Mouse (Mus musculus) heart, embryonic 16.5 days (tissue): Measurements from ENCODE around the gene Baiap3. TPM values are rescaled to one million over a fixed set of nuclear protein-coding genes. Genes with fewer than 3 reads are reported as not detected.
"Not testable (repeated sequence)": the region's sequence is repeated elsewhere in the genome, so short reads cannot be mapped to it uniquely, and the experiment has no call there.

Experiments
- ATAC-seq: fragments of 200-750 bp; cut with Nextera tagmentation; replicated peaks from 2 replicates; pipeline ENCODE4 v1.8.0; 2017; ENCODE audit warnings: moderate number of reproducible peaks; ENCODE audit not compliant: insufficient read depth, low FRiP score; ENCODE audit errors: extremely low read depth
- H3K27ac ChIP-seq: fragments of 300-500 bp; sonication (generic); 2 replicates; pipeline ENCODE4 v1.5.1; 2014; ENCODE audit warnings: mild to moderate bottlenecking, low read length, control low read depth, moderate library complexity
- H3K27me3 ChIP-seq: fragments of 300-500 bp; sonication (generic); 2 replicates; pipeline ENCODE4 v1.6.1; 2014; ENCODE audit warnings: low read length, mixed read lengths; ENCODE audit not compliant: control insufficient read depth, insufficient read depth
- H3K36me3 ChIP-seq: fragments of 300-500 bp; sonication (generic); 2 replicates; pipeline ENCODE4 v1.6.1; 2014; ENCODE audit not compliant: control insufficient read depth, insufficient read depth
- H3K4me1 ChIP-seq: fragments of 300-500 bp; sonication (generic); 2 replicates; pipeline ENCODE4 v1.6.1; 2014; ENCODE audit warnings: low read length, mixed read lengths; ENCODE audit not compliant: control insufficient read depth, insufficient read depth
- H3K4me2 ChIP-seq: fragments of 300-500 bp; sonication (generic); 2 replicates; pipeline ENCODE4 v1.6.1; 2014; ENCODE audit warnings: low read depth, mild to moderate bottlenecking, control low read depth, low read length
- H3K4me3 ChIP-seq: fragments of 300-500 bp; sonication (generic); 2 replicates; pipeline ENCODE4 v1.5.1; 2014; ENCODE audit warnings: mild to moderate bottlenecking, control low read depth, low read length
- H3K9ac ChIP-seq: fragments of 300-500 bp; sonication (generic); 2 replicates; pipeline ENCODE4 v1.6.1; 2014; ENCODE audit warnings: low read length, control low read depth
- H3K9me3 ChIP-seq: fragments of 300-500 bp; sonication (generic); replicated peaks from 2 replicates; pipeline ENCODE4 v1.6.1; 2016; ENCODE audit warnings: low read length; ENCODE audit not compliant: control insufficient read depth
- WGBS: fragments of 180-500 bp; shearing (Covaris S2); extraction: QIAGEN DNeasy Blood & Tissue Kit; methylation state at CpG from one replicate; pipeline ENCODE4 v1.1.7; 2014; 5-methylcytosine and 5-hydroxymethylcytosine counted together
- polyA plus RNA-seq: library from polyadenylated mRNA; unstranded; fragments of >200 nt; fragmentation: Nextera tagmentation; extraction: Ambion mirVana; gene quantifications from 2 replicates; pipeline ENCODE4 v1.2.1, GENCODE M21; 2015

The Baiap3 gene
- polyA plus RNA-seq, 1 experiment from 2014 or later = 2.5 TPM

DNA sequence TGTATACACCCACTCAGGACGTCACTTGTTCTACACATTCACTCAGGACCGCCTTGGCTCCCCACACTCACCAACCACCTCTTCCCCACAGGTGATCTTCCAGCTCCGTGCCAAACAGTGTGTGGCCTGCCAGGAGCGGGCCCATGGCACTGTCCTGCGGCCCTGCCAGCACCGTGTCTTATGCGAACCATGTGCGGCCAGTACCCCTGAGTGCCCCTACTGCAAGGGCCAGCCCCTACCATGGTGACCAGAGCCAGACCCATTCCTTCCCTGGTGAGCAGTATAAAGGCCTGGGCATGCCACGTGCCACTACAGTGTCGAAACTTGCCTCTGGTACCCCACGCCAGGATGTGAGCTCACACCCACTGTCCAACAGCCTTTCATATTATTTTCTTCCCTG is 24.5 kb downstream of the Baiap3 start:
- peaks cover 27% of the 10 kb centered on the region for H3K36me3 ChIP-seq
- 0 out of 2 replicates have a peak, but pooled peaks have one; percentile 12 for ATAC-seq

DNA sequence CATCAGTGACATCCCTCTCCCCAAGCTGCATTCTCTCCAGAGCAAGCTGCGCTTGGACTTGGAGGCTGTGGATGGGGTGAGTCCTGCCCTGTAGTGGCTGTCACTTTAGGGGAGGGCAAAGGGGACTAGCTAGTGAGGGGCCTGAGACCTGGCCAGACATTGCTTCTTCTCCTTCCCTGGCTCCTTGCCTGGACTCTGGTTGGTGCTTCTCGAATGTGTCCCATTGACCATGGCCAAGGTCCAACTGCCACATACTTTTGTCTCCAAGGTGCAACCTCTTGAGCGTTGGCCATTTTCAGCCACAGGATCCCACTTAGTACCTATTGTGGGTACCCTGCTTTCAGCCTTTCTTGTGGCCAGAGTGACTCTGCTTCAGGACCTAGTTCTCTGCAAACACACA is 25.5 kb downstream of the Baiap3 start:
- Histone ChIP-seq H3K9me3 (no peaks in the 10 kb centered on the region), H3K36me3 (peaks cover 25% of the 10 kb centered on the region), H3K9ac (no peak overlapping the region), H3K27me3 (no peaks in the 10 kb centered on the region), H3K4me1 (no peaks in the 10 kb centered on the region), H3K27ac (no peak overlapping the region), H3K4me2 (no peak overlapping the region), H3K4me3 (no peak overlapping the region)
- WGBS = 82% methylated on average over 3 of the region's 3 CpGs
- ATAC-seq = no peak

More for the DNA sequence above, 24.5 kb downstream of the Baiap3 start:
- H3K27ac ChIP-seq, H3K9me3 ChIP-seq, H3K27me3 ChIP-seq, H3K4me3 ChIP-seq, H3K4me1 ChIP-seq, H3K4me2 ChIP-seq, H3K9ac ChIP-seq: not testable (repeated sequence)
- 94% methylated on average over 5 of the region's 11 CpGs for WGBS

DNA sequence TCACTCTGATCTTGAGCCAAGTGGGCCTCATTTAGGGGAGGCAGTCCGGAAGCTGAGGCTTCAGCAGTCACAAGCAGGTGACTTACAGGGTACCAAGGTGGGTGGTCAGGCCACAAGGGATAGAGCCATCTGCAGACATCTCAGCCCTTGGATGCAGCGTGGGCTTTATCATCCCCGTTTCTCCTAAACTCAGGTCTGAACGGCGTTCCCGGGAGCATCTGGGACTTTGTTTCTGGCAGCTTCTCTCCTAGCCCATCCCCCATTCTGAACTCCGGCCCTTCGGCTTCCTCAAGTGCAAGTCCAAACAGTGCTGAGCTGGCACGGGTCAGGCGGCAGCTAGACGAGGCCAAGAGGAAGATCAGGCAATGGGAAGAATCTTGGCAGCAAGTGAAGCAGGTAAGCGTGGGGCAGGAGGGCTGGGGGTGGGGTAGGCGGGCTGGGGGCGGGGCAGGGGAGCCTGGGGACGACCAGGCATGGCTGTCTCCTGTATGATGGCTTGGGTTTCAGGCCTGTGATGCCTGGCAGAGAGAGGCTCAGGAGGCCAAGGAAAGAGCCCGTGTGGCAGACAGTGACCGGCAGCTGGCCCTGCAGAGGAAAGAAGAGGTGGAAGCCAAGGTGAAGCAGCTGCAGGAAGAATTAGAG is 26.0 kb downstream of the Baiap3 start:
- H3K4me1 ChIP-seq, H3K4me3 ChIP-seq, H3K4me2 ChIP-seq, H3K27me3 ChIP-seq, H3K27ac ChIP-seq, H3K9me3 ChIP-seq, H3K9ac ChIP-seq: not testable (repeated sequence)
- 69% methylated on average over 15 of the region's 17 CpGs for WGBS
- ATAC-seq = peak; percentile 62; the same call in 1 of the 2 replicates
- peaks cover 20% of the 10 kb centered on the region for H3K36me3 ChIP-seq

DNA sequence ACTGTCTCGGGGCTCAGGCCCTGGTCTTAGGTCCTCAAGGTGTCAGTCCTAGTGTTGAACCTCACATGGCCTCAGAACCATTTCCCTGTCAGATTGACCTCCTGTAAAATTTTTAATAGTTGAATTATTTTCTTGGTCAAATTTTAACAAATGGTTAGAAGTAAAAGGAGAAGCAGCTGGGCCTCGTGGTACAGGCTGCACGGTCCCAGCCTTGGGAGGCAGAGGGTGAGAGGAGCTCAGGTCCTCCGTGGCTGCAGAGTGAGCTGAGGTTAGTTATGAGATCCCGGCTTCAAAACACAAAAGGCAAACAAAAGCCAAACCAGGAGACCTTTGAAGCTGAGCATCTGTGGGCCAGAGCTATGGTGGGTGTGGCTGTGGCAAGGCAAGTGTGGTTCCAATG is 28.2 kb downstream of the Baiap3 start:
- H3K27ac ChIP-seq = no peak overlapping the region
- H3K4me1 ChIP-seq = no peaks in the 10 kb centered on the region
- H3K27me3 ChIP-seq = no peaks in the 10 kb centered on the region
- H3K4me3 ChIP-seq = no peak overlapping the region
- no peak overlapping the region for H3K9ac ChIP-seq
- ATAC-seq = no peak
- peaks cover 19% of the 10 kb centered on the region for H3K36me3 ChIP-seq
- H3K4me2 ChIP-seq = no peak overlapping the region
- 79% methylated on average over 5 of the region's 5 CpGs for WGBS
- H3K9me3 ChIP-seq = no peaks in the 10 kb centered on the region

DNA sequence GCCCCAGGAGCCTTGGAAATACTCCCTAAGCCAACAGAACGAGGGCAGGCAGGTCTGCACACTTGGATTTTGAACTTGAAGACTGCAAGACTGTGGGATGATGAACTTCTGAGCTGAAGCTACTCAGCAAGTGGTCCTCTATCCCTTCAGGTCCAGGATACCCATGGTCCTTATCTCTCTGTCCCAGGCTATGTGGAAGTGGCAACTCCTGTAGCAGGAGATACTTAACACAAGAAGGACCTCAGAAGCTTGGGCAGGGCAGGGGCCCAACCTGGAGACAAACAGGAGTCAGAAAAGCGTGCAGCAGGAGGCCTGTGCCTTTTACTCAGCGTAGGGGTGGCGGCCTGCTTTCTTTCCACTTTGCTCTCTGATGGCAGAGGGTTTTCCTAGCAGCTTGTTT is 30.5 kb downstream of the Baiap3 start:
- no peak overlapping the region for H3K9ac ChIP-seq
- WGBS = 84% methylated on average over 4 of the region's 4 CpGs
- no peak for ATAC-seq
- no peaks in the 10 kb centered on the region for H3K9me3 ChIP-seq
- no peak overlapping the region for H3K27ac ChIP-seq
- H3K27me3 ChIP-seq = no peaks in the 10 kb centered on the region
- peaks cover 10% of the 10 kb centered on the region for H3K36me3 ChIP-seq
- H3K4me2 ChIP-seq = no peak overlapping the region
- H3K4me3 ChIP-seq = no peak overlapping the region
- 0 out of 2 replicates have a peak, but pooled peaks cover 3% of the 10 kb centered on the region for H3K4me1 ChIP-seq

DNA sequence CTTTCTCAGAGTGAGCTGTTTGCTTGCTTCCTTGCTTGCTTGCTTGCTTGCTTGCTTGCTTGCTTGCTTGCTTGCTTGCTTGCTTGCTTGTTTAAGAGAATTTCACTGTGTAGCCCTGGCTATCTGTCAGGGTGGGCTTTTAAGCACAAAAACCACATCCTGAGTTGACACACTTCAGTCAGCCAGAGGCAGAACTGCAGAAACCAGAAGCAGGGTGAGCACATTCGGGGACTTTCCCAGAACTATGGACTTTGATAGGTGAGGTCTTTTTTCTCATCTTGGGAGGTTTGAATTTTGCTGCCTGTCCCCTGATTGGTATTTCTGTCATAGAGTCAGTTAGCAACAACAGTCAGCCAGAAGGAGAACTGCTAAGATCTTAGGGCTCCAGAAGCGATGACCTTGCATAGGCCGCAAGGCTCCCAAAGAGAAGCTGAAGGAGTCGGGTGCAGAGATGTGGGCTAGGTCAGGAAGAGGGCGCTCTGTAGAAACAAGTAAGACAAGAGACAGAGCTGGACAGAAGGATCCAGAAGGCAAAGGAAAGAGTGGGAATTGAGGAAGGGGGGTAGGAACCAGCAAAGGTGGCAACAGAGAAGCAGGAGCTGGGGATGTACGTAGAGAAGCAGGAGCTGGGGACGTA is 31.5 kb downstream of the Baiap3 start:
- H3K9me3 ChIP-seq = no peaks in the 10 kb centered on the region
- 82% methylated on average over 7 of the region's 7 CpGs for WGBS
- H3K4me3 ChIP-seq = no peak overlapping the region
- H3K27ac ChIP-seq = peak overlapping the region; percentile 67
- H3K27me3 ChIP-seq = no peaks in the 10 kb centered on the region
- H3K36me3 ChIP-seq = peaks cover 6% of the 10 kb centered on the region; the same call in 1 of the 2 replicates
- no peak overlapping the region; the same call in 1 of the 2 replicates for H3K4me2 ChIP-seq
- H3K9ac ChIP-seq = no peak overlapping the region
- 0 out of 2 replicates have a peak, but pooled peaks cover 3% of the 10 kb centered on the region for H3K4me1 ChIP-seq
- ATAC-seq = no peak

DNA sequence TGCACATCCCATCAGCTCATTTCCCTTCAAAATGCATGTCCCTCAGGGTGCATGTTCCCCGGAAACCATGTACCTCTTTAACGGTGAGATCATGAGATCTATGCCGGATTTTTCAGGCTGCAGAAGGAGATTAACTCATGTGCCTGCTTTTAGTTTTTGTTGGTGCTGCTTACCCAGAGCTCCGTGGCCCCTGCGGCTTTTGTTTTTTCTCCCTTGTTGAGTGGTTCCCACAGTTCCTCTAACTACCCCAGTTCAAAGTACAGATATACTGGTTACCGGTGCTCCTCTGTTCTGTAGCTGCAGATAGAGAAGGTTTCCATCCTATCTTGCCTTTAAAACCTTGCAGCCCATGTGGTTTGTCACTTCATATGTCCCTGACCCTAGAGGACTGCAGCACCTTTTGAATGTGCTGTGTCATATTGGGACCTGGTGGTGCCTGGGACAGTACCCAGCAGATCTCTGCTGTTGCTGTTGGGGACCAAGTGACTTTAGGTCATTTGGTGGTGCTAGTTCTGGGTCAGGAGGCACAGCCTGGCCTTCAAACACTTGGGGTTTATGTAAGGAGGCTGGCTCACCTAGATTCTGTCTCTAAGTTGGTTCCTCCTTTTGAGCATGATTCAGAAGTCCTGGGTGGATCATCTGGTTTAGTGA is 33.1 kb downstream of the Baiap3 start:
- H3K4me1 ChIP-seq = 0 out of 2 replicates have a peak, but pooled peaks cover 3% of the 10 kb centered on the region
- peak overlapping the region; percentile 58 for H3K4me2 ChIP-seq
- no peaks in the 10 kb centered on the region for H3K27me3 ChIP-seq
- H3K27ac ChIP-seq = peak overlapping the region; percentile 67
- no peak for ATAC-seq
- peak overlapping the region; percentile 55; the same call in 1 of the 2 replicates for H3K9ac ChIP-seq
- H3K9me3 ChIP-seq = no peaks in the 10 kb centered on the region
- WGBS = 56% methylated on average over 6 of the region's 6 CpGs
- peak overlapping the region; percentile 37 for H3K4me3 ChIP-seq
- H3K36me3 ChIP-seq = no peaks in the 10 kb centered on the region

DNA sequence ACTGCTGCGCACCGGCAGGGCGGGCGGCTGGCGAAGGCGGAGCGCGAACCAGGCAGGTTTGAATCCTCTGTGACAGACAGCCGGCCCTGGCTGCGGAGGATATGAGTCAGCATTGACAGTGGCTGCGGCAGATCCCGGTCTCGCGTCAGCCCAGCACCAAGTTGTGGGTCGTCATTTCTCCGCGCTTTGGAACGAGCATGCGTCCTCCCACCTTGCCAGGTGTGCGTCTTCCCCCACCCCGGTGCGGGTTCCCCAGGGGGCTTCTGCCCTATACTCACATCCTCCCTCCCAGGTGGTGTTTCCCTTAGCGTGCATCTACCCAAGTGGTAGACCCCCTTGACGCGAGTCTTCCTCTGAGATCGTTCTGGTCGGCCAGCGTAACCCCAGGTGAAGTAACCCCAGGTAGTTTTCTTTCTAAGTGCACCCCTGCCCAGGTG is 33.6 kb downstream of the Baiap3 start:
- H3K4me1 ChIP-seq, H3K36me3 ChIP-seq, H3K9me3 ChIP-seq, H3K27me3 ChIP-seq: not testable (repeated sequence)
- WGBS = 20% methylated on average over 9 of the region's 28 CpGs
- peak overlapping the region; percentile 83 for H3K4me2 ChIP-seq
- H3K27ac ChIP-seq = peak overlapping the region; percentile 65
- peak overlapping the region; percentile 55; the same call in 1 of the 2 replicates for H3K9ac ChIP-seq
- H3K4me3 ChIP-seq = peak overlapping the region; percentile 55
- ATAC-seq = peak; percentile 50; the same call in 1 of the 2 replicates
